Mouse (Mus musculus): ENCODE results near the gene Rarb.

Gene Rarb

DNA sequence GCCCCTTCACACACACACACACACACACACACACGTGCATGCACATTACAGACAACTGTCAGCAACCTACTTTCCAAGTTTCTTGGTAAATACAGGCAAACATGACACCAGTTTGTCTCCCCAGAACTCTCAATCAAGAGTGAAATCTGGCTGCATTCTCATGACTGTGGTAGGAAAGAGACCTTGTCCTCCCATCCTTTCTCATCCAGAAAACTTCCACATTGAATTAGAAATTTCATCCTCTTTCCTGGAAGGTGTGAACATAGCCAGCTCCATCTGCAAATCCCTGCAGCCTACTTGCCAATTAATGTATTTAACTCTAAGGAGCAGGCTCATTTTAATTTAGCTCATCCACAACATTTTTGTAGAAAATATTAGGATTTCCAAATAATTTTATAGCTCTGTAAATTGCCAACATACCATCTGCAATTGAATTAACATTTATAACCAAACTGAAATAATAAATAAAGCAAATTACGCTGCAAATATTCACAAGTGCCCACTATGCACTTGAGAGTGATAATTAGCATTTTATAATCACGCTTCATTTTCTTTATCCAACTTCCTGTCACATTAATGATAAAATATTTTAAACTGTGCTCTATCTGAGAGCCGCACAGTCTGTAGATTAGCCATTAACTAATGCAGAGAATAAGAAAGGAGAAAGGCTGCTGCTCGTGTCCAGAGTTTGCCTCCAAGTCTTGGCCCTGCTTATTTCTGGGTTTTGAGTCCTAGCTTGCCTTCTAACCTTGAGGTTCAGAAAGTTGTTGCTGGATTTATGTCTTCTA lies 293.6 kb downstream of the Rarb start:
- no peak for DNase-seq

DNA sequence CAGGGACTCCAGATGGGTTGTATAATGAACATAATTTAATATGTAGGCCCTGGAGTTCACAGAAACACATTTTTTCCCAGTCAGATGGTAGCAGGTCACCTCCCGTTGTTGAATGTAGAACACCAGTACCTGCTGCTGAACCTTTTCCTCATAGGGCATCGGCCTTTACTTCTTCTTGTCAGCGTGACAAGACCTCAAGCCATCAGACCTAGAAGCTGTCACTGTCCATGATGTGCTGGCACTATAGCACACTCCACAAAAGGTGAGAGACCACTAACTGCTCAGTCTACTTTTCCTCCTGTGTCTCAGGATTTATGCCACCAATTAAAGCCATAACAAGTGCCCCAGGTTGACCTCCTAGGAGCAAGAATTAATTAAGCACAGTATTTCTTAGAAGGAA lies 296.1 kb downstream of the Rarb start:
- DNase-seq: no peak

DNA sequence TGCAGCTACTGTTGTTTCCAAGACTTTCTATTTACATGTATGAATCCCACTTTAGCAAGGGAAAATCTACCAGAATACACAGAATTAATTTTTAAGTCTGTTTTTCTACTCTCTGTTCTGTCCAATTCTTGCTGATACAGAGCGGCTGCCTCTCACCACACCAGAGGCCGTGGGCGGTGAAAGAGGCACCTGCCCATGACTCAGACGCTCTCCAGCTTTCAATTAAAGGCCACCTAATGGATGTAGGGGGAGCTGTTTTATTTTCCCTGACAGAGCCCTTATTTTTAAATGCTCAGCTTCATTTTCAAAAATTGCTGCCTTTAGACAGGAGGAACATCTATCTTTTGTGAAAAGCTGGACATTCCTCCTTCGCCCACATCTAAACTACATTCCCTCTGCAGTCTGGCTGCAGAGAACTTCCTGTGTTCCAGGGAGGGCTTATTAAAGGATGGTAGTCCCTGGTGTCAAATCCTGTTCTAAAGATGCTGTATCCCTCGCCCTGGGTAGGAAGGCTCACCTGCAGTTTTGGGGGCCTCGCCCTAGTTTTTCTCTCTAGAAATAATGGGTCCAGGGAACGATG lies 299.3 kb downstream of the Rarb start:
- DNase-seq: peak; percentile 61

DNA sequence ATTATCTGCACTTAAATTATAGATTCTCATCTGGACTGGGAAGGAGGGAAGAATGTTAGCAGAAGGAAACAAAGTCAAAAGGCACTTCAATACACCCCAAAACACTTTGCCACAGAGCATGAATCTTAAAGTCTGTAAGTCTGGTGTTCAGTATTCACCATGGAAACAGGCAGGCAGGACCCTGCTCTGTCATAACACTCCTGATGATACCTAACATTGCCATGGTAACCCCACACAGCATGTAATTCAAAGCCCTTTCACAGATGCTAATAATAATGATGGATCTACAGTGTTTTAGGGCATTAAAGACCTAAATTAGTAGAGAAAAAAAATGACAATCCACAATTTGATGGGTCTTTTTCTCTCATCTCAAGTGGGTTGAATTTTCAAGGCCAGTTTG lies 301.0 kb downstream of the Rarb start:
- DNase-seq: peak; percentile 33

GRCm38 (mm10) chr14:16515731-16516130 lies 303.2 kb downstream of the Rarb start:
- DNase-seq: no peak

DNA sequence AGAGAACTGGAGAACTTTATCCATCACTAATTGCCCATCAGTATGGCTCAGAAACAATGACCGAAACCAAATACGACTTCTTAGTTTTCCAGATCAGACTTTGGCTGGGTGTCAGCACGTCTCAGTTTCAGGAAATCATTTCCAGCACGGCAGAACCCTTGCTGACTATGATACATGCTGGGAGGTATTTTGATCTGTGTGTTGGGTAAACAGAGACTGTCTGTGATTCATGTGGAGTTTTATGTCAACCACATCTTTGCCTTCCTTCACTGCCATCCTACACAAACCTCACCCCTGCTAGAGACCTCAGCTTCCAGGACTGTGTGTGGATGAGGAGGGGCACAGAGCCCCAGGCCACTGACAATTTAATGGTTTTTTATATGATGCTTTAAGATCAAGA lies 308.4 kb downstream of the Rarb start:
- DNase-seq: no peak

- DNase-seq: no peak
Observed at GRCm38 (mm10) chr14:16509825-16510224, 309.1 kb downstream of the Rarb start.

- no peak for DNase-seq
Observed at GRCm38 (mm10) chr14:16508760-16509159, 310.2 kb downstream of the Rarb start.

DNA sequence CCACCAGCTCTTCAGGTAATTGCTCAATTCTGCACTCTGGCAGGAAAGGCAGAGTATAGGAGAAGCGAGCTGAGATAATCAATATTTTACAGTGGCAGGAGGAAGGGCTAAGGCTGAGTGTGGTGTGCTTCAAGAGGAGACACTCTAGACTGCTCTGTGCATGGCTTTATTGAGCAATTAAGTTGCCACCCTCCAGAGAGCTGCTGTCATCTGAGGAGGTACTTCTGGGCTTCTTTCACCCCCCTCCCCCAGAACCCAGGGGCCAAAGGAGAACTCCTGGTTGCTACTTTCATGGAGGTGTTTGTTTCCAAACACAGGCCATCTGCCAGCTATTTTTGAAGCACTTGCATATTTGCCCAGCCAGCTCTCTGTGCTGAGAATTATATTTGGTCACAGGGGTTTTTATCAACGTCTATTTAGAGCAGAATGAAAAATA lies 321.7 kb downstream of the Rarb start:
- DNase-seq: peak; percentile 29

DNA sequence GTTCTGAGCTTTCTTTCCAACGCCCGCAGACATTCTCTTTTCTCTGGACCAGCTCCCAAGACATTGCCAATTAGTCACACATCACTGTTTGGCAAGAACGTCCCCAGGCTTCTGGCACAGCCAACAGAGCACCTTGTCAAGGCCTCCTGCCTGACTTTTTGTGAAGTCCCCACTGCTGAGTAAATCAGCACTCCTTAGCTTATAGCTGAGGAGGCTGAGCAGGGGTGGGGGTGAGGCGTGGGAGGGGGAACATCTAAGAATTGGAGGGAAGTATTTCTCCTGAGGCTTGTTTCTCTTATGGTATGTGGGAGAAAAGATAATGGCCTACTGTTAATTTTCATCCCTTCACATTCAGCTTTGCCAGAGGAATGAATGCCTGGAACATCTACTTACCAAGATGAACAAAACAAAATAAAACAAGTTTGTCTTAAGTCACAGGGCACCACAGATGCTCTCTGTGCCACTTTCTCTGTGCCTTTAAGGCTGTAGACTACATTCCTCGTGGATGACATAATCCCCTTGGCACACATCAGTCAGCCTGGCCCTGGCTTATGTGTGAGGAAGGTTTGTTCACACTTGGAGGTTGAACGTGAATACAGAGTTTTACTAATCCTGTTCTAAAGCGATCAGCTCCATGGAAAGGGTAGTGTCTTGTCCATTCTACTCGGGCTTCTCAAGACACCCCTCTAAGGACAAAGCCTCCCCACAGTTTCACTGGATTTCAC lies 335.1 kb downstream of the Rarb start:
- no peak for DNase-seq

- DNase-seq: no peak
Observed at GRCm38 (mm10) chr14:16480621-16481020, 338.3 kb downstream of the Rarb start.

DNA sequence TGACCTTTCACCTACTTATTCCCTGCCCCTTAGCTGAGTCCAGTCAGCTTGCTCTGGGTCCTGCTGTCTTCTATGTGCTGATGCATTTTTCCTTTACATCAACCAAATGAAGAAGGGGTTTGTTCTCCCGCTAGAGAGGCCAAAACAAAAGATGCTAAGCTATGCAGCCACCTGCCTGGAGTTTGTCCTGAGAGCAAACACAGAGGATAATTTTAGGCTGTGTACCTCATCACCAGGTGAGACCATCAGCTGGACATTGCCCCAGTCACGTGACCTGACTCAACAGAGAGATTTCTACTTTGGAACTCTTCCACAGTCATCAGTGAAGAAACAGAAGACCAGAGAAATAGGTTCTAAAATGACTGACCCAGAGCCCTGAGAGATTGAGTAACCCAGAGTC lies 339.4 kb downstream of the Rarb start:
- no peak for DNase-seq

DNA sequence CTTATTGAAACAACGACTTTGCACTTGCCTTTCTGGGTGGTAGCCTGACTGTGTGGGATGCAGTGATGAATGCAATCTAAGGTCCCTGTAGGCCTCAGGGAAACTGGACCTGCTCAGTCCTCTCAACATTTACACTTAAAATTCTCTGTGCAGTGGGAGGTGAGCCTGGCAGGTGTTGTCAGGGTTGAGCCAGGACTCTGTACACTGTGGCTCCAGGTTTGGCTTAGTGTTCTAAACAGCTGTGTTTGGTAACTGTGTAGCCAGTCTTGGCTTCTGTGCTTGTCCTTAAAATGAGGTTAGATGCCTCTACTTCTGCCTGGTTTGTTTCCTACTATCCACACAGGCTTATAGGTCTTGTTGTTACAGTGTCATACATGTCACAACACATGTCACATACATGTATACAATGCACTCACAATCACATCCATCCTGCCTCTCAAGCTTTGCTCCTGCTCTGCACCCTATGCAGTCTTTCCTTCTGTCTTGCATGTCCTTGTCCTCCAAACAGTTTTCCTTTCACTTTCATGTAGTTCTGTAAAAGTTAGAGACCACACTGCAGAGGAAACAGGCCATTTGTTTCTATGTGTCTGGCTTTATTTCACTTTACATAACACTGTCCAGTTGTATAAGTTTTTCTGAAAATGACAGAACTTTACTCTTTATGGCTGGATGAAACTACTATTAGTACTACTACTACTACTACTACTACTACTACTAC lies 340.2 kb downstream of the Rarb start:
- DNase-seq: no peak

DNA sequence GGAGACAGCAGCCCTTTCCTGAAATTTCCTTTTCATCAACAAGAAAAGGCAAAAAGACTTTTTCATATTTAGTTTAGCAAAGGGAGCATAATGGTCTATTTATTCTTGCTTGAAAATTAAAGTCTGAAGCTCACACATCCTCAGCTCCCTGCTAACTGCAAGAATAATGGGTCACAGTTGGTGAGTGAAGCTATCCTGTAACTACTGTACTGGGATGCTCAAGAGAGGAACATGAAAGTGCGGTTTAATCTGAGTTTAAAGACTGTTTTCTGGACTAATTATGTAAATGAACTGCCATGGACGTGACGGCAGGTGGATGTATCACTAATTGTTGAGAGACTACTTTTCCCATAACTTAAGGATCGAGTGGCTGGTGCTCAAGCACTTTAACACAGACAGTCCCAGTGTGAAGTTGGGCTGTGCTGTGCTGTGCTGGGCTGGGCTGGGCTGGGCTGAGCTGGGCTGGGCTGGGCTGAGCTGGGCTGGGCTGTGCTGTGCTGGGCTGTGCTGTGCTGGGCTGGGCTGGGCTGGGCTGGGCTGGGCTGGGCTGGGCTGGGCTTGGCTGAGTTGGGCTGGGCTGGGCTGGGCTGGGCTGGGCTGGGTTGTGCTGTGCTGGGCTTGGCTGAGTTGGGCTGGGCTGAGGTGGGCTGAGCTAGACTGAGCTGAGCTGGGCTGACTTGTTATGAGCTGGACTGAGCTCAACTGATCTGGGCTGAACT lies 370.5 kb downstream of the Rarb start:
- no peak for DNase-seq

GRCm38 (mm10) chr14:16447587-16447986 lies 371.4 kb downstream of the Rarb start:
- DNase-seq: no peak

DNA sequence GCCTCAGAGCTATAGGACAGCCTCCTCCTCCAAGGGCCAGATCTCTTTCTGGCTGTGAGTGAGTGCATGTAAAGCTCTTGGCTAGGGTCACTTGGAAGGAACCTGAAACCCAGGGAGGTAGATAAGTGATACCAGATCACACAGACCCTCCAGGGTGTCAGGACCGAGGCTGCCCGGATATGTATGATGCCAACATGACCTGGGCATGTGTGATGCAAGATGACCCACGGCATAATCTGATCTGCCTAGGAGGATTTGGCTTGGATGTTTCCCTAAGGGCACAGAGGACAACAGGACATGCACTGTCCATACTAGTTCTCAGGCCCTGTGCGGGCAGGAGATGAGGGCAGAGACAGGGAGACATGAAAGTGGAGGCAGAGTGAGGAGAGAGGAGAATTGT lies 374.1 kb downstream of the Rarb start:
- no peak for DNase-seq

DNA sequence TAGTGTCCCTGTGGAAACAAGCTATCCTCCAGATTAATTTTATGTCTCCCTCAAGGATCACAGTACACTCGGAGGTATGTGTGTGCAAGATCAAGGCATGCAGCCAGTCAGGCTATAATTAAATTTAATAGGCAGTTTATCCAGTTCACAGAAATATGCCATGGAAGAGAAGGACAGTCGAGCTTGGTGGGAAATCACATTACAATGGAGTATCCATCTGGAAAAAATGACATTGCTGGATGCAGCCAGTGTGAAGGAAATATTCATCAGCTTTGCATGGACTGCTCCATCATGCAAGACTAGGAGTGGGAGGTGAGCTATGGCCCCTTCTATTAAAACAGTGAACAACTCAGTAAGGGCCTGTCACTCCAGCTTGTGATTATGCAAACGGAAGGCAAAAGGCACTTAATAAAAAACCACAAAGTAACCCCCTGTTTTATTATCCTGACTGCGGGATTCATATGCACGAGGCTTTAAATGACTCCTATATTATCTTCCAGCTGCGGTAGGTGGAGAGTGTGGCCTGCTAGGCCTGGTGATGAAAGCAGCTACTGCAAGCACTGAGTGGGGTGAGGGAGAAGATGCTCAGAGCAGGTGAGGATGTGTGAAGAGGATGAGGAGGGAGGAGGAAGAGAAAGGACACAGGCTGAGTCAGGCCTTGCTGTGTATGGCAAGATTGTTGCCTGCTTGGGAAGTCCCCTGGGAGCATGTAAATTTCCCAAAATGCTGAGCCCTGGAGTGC lies 379.4 kb downstream of the Rarb start:
- DNase-seq: no peak

DNA sequence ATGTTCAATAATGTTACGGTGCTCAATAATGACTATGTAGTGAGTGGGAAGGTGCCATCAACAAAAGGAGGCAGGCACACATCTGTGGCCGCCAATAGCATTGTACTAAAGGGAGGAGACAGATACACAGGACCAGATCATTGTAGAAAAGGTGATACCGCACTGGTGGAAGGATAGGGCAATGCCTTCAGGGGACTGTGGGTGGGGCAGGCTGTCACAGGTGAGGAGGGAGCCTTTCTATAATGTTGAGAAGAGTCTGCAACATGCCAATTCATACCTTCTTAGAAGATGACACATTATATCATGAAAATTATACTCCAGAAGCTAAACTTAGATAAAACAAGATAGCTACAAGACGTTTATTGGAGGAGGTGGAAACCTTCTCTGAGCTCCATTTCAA lies 381.6 kb downstream of the Rarb start:
- DNase-seq: no peak

DNA sequence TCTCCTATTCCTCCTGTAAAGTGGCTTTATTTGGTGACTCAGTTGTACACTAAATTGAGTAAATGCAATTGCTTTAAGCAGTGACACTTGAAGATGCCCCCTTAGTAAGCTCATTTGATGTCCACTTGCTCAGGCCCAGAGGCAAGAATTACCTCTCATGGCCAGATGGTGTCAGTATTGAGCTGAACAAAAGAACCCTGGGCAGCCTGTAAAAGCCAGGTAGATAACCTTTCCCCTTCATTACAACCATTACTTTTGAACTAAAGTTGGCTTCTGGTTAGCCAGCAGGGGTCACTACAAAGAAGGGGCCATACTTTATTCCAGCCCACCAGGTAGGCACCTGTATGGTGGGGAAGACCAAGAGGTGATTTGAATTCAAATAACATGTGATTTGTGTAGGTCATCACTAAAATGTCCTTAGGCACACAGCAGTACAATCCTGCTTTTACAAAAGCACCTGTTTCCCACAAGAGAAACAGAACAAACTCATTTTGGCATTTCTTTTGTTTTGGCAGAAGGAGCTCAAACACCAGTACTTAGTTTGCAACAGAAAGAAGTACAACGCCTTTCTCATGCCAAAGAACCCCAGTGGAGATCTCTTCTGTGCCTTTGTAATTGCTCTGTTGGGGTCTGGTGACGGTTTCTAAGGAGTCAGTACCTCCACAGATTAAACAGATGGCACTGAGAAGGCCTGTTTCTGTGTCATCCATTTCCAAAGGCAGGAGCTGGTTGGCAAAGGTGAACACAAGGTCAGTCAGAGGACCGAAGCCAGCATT lies 384.4 kb downstream of the Rarb start:
- DNase-seq: peak; percentile 36

GRCm38 (mm10) chr14:16433206-16433605 lies 385.8 kb downstream of the Rarb start:
- DNase-seq: no peak

GRCm38 (mm10) chr14:16432550-16432949 lies 386.4 kb downstream of the Rarb start:
- DNase-seq: no peak
